Mouse (Mus musculus): Measurements from ENCODE around the gene Lhcgr.

DNA sequence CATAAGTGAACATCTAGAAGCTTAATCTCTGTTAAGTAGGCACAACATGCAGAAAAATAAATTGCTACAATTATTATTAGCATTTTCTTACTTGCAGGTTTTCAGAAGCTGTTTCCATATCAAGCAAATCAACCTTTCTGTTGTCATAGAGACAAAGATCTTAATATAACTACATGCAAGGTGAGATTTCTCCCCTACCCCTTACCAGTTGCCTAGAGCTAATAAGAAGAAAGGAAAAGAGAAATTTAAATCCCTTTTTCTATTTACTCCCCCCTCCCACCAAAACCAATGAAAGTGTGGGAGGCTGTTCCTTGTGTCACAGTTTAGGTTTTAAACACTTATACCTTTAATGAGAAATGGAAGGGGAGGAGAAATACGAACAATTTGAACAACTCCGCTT, 3.4 kb downstream of the Lhcgr start:
- no peak for TF ChIP-seq POLR2A (IDR thresholded peaks at IDR 0.05; ENCODE audit: extremely low read depth, insufficient read depth, low read length)
- no peak for TF ChIP-seq CTCF (IDR thresholded peaks at IDR 0.05; ENCODE audit: extremely low read depth, insufficient read depth, low read length)

Data from cortical plate, adult 2 months (tissue).